Mouse (Mus musculus): Measurements from ENCODE around the gene Ahnak. TPM values are rescaled to one million over a fixed set of nuclear protein-coding genes. Genes with fewer than 3 reads are reported as not detected.
"Not testable (repeated sequence)": the region's sequence is repeated elsewhere in the genome, so short reads cannot be mapped to it uniquely, and the experiment has no call there.

The Ahnak gene
- total RNA-seq, 1 experiment: 155 TPM

DNA sequence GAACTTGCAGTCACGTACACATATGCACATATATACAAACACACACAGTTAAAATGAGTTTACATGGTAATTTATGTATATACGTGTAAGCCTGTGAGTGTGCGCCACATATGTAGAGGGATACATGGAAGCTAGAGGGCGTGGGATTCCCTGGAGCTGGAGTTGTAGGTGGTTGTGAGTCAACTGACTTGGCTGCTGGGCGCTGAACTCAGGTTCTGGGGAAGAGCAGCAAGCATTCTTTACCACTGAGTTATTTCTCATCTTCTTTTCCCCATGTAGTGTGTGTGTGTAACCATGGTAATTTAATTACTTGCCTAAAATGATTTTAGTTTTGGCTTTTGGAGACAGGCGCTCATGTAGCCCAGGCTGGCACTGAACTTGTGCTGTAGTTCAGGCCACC, 7.5 kb downstream of the Ahnak start:
- Histone ChIP-seq H3K4me1 (ENCODE audit: control insufficient read depth in 2 of 2, insufficient read depth in 2 of 2, low read length in 2 of 2, poor library complexity in 1 of 2) (peaks cover 8 to 26% of the 10 kb centered on the region in 2 experiments; a peak in 3 of 4 replicates), H3K4me3 (ENCODE audit: insufficient read depth in 1 of 2, low read depth in 1 of 2, low read length in 2 of 2, poor library complexity in 1 of 2, severe bottlenecking in 1 of 2) (no peak overlapping the region), H3K27ac (ENCODE audit: insufficient read depth, low read depth, low read length, poor library complexity, severe bottlenecking) (no peak overlapping the region), H3K9me3 (ENCODE audit: control insufficient read depth, insufficient read depth, low read depth, low read length) (no peaks in the 10 kb centered on the region), H3K36me3 (ENCODE audit: control insufficient read depth, insufficient read depth, low read length, poor library complexity, severe bottlenecking) (peaks cover 12% of the 10 kb centered on the region), H3K9ac (ENCODE audit: insufficient read depth, low read depth, low read length, poor library complexity, severe bottlenecking) (no peak overlapping the region)
- in situ Hi-C loops (cut with MboI; ENCODE audit: low sequenced_read_pairs in 2 of 2, unreplicated experiment in 2 of 2): loop anchor here (10.0 to 25.0 kb wide), 2 partner anchors 88 to 91 kb away; partner anchors contain the start of gene Scgb1a1 (in 2 of the 2)
- no peak for DNase-seq (ENCODE audit: low read depth, low spot score)
- TF ChIP-seq MAFK (IDR thresholded peaks at IDR 0.05; ENCODE audit: insufficient read depth, low read depth, low read length) (no peak), HCFC1 (IDR thresholded peaks at IDR 0.05; ENCODE audit: borderline replicate concordance, insufficient read depth, low read length) (no peak), ZC3H11A (IDR thresholded peaks at IDR 0.05; ENCODE audit: borderline replicate concordance, low read depth, low read length) (no peak), CHD2 (IDR thresholded peaks at IDR 0.05; ENCODE audit: low read depth, low read length) (no peak), ZNF384 (IDR thresholded peaks at IDR 0.05; ENCODE audit: low read depth, low read length) (no peak)

DNA sequence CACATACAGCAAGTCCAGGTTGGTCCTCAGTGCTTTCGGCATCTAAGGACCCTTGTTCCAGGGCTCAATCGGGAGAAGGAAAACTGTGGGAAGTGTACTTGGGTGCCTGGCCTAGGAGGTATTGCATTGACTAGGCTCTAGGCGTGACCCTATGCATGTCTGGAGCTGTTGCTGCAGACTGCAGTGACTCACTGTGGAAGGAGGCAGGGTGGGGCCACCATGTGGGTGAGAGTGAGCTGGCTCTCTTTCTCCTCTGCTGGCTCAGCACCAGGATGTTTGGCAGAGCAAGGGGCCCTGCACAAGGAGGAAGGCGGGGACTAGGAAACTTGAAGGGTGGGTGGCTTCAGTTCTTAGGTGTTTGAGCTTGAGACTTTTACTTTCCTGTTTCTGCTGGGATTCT, 8.5 kb downstream of the Ahnak start:
- TF ChIP-seq CHD2 (IDR thresholded peaks at IDR 0.05; ENCODE audit: low read depth, low read length): no peak
- Histone ChIP-seq H3K36me3 (ENCODE audit: control insufficient read depth, insufficient read depth, low read length, poor library complexity, severe bottlenecking) (peaks cover 21% of the 10 kb centered on the region), H3K9me3 (ENCODE audit: control insufficient read depth, insufficient read depth, low read depth, low read length) (no peaks in the 10 kb centered on the region), H3K4me3 (ENCODE audit: insufficient read depth in 1 of 2, low read depth in 1 of 2, low read length in 2 of 2, poor library complexity in 1 of 2, severe bottlenecking in 1 of 2) (no peak overlapping the region), H3K9ac (ENCODE audit: insufficient read depth, low read depth, low read length, poor library complexity, severe bottlenecking) (no peak overlapping the region), H3K27ac (ENCODE audit: insufficient read depth, low read depth, low read length, poor library complexity, severe bottlenecking) (0 out of 2 replicates have a peak overlapping the region, but pooled peaks have one; percentile 2), H3K4me1 (ENCODE audit: control insufficient read depth in 2 of 2, insufficient read depth in 2 of 2, low read length in 2 of 2, poor library complexity in 1 of 2) (peaks cover 6 to 21% of the 10 kb centered on the region in 2 experiments; a peak in 3 of 4 replicates)
- in situ Hi-C loops (cut with MboI; ENCODE audit: low sequenced_read_pairs in 2 of 2, unreplicated experiment in 2 of 2): loop anchor here (10.0 to 25.0 kb wide), 2 partner anchors 87 to 90 kb away; partner anchors contain the start of gene Scgb1a1 (in 2 of the 2)
- no peak for DNase-seq (ENCODE audit: low read depth, low spot score)

DNA sequence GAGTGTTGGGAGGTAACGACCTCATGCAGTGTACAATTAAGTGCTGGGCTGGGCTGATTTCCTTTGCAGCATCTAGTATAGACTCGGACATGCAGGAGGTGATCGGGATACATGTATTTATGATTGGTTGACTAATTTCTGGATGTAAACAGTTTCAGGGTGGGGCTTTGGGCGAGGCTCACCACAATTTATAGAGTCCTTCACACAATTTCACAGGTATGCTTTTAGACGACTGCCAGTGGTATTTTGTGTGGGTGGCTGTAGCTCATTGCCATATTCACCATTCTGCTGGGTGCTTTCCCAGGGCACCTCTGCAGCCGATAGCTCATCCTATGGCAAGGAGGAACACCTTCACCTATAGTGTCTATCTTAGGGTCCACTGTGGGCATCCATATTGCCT, 9.5 kb downstream of the Ahnak start:
- no peak overlapping the region for H3K27ac ChIP-seq (ENCODE audit: insufficient read depth, low read depth, low read length, poor library complexity, severe bottlenecking)
- in situ Hi-C loops (cut with MboI; ENCODE audit: low sequenced_read_pairs in 2 of 2, unreplicated experiment in 2 of 2): loop anchor here (10.0 to 25.0 kb wide), 2 partner anchors 86 to 89 kb away; partner anchors contain the start of gene Scgb1a1 (in 2 of the 2)

DNA sequence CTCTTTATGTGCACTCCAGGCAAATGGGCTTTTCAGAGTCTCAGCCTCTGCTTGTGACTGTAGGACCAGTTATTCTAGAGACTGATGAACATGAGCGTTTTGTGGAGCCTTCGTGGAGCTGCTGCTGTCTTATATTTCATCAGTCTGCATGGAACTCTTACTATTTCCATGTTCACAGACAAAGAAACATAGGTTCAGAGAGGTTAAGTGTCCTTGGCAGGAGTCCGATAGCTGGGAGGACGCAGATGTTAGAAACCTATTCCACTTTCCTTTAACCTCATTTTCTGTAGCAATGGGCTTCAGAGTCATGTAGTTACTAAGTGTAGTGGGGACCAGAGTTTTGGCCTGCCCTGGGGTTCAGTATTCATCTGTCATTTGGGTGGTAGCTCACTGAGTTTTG, 10.1 kb downstream of the Ahnak start:
- H3K9me3 ChIP-seq (ENCODE audit: control insufficient read depth, insufficient read depth, low read depth, low read length): no peaks in the 10 kb centered on the region
- no peak for TF ChIP-seq ZC3H11A (IDR thresholded peaks at IDR 0.05; ENCODE audit: borderline replicate concordance, low read depth, low read length)
- TF ChIP-seq MAFK (IDR thresholded peaks at IDR 0.05; ENCODE audit: insufficient read depth, low read depth, low read length): no peak
- no peak for TF ChIP-seq ZNF384 (IDR thresholded peaks at IDR 0.05; ENCODE audit: low read depth, low read length)
- no peak for DNase-seq (ENCODE audit: low read depth, low spot score)
- no peak overlapping the region for H3K9ac ChIP-seq (ENCODE audit: insufficient read depth, low read depth, low read length, poor library complexity, severe bottlenecking)
- peaks cover 23% of the 10 kb centered on the region for H3K36me3 ChIP-seq (ENCODE audit: control insufficient read depth, insufficient read depth, low read length, poor library complexity, severe bottlenecking)
- in situ Hi-C loops (cut with MboI; ENCODE audit: low sequenced_read_pairs in 2 of 2, unreplicated experiment in 2 of 2): loop anchor here (10.0 to 25.0 kb wide), 2 partner anchors 86 to 88 kb away; partner anchors contain the start of gene Scgb1a1 (in 2 of the 2)
- peaks cover 5 to 15% of the 10 kb centered on the region in 2 experiments; a peak in 3 of 4 replicates for H3K4me1 ChIP-seq (ENCODE audit: control insufficient read depth in 2 of 2, insufficient read depth in 2 of 2, low read length in 2 of 2, poor library complexity in 1 of 2)
- no peak overlapping the region for H3K4me3 ChIP-seq (ENCODE audit: insufficient read depth in 1 of 2, low read depth in 1 of 2, low read length in 2 of 2, poor library complexity in 1 of 2, severe bottlenecking in 1 of 2)
- no peak overlapping the region for H3K27ac ChIP-seq (ENCODE audit: insufficient read depth, low read depth, low read length, poor library complexity, severe bottlenecking)

More for the DNA sequence above, 9.5 kb downstream of the Ahnak start:
- DNase-seq (ENCODE audit: low read depth, low spot score): no peak
- no peak overlapping the region for H3K9ac ChIP-seq (ENCODE audit: insufficient read depth, low read depth, low read length, poor library complexity, severe bottlenecking)
- peaks cover 5 to 15% of the 10 kb centered on the region in 2 experiments; a peak in 3 of 4 replicates for H3K4me1 ChIP-seq (ENCODE audit: control insufficient read depth in 2 of 2, insufficient read depth in 2 of 2, low read length in 2 of 2, poor library complexity in 1 of 2)
- no peak for TF ChIP-seq MAFK (IDR thresholded peaks at IDR 0.05; ENCODE audit: insufficient read depth, low read depth, low read length)
- TF ChIP-seq ZC3H11A (IDR thresholded peaks at IDR 0.05; ENCODE audit: borderline replicate concordance, low read depth, low read length): no peak
- TF ChIP-seq HCFC1 (IDR thresholded peaks at IDR 0.05; ENCODE audit: borderline replicate concordance, insufficient read depth, low read length): no peak
- no peak for TF ChIP-seq ZNF384 (IDR thresholded peaks at IDR 0.05; ENCODE audit: low read depth, low read length)
- TF ChIP-seq CHD2 (IDR thresholded peaks at IDR 0.05; ENCODE audit: low read depth, low read length): no peak
- H3K9me3 ChIP-seq (ENCODE audit: control insufficient read depth, insufficient read depth, low read depth, low read length): no peaks in the 10 kb centered on the region
- peaks cover 22% of the 10 kb centered on the region for H3K36me3 ChIP-seq (ENCODE audit: control insufficient read depth, insufficient read depth, low read length, poor library complexity, severe bottlenecking)
- no peak overlapping the region for H3K4me3 ChIP-seq (ENCODE audit: insufficient read depth in 1 of 2, low read depth in 1 of 2, low read length in 2 of 2, poor library complexity in 1 of 2, severe bottlenecking in 1 of 2)

DNA sequence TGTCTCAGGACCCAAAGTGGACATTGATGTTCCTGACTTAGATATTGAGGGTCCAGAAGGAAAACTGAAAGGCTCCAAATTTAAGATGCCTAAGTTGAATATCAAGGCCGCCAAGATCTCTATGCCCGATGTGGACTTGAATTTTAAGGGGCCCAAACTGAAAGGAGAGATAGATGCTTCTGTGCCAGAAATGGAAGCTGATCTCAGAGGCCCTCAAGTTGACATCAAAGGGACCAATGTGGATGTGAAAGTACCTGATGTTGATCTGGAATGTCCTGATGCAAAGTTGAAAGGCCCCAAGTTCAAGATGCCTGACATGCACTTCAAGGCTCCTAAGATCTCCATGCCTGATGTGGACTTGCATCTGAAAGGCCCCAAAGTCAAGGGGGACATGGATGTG, 17.8 kb downstream of the Ahnak start:
- H3K4me3 ChIP-seq (ENCODE audit: insufficient read depth in 1 of 2, low read depth in 1 of 2, low read length in 2 of 2, poor library complexity in 1 of 2, severe bottlenecking in 1 of 2); H3K36me3 ChIP-seq (ENCODE audit: control insufficient read depth, insufficient read depth, low read length, poor library complexity, severe bottlenecking); H3K9me3 ChIP-seq (ENCODE audit: control insufficient read depth, insufficient read depth, low read depth, low read length); H3K4me1 ChIP-seq (ENCODE audit: control insufficient read depth in 2 of 2, insufficient read depth in 2 of 2, low read length in 2 of 2, poor library complexity in 1 of 2); DNase-seq (ENCODE audit: low read depth, low spot score); H3K27ac ChIP-seq (ENCODE audit: insufficient read depth, low read depth, low read length, poor library complexity, severe bottlenecking); in situ Hi-C loops (cut with MboI; ENCODE audit: low sequenced_read_pairs in 2 of 2, unreplicated experiment in 2 of 2); H3K9ac ChIP-seq (ENCODE audit: insufficient read depth, low read depth, low read length, poor library complexity, severe bottlenecking): not testable (repeated sequence)

Measured in ES-E14 (cell line).